Mouse (Mus musculus) MEL (cell line): Measurements from ENCODE around the gene Srsf12. TPM values are rescaled to one million over a fixed set of nuclear protein-coding genes. Genes with fewer than 3 reads are reported as not detected.

Source experiments
- DNase-seq: peaks from one replicate; pipeline ENCODE4 v3.0.0; 2011; ENCODE audit warnings: low read depth, low spot score
- H3K27ac ChIP-seq: 2 replicates; pipeline ENCODE4 v1.5.1; 2012; ENCODE audit warnings: low read depth, mild to moderate bottlenecking, control low read depth, low read length, moderate library complexity; ENCODE audit not compliant: control insufficient read depth
- H3K27me3 ChIP-seq, 2 experiments: fragments of 150-350 bp in 1 of 2; sonication (generic) in 1 of 2; 2 replicates each; pipeline ENCODE4 v1.6.1; 2012; ENCODE audit warnings: low read length in 2 of 2, mild to moderate bottlenecking in 2 of 2, improper control_type of control experiment in 1 of 2, moderate library complexity in 1 of 2; ENCODE audit not compliant: insufficient read depth in 2 of 2, control insufficient read depth in 1 of 2
- H3K36me3 ChIP-seq, 2 experiments: 2 replicates each; pipeline ENCODE4 v1.6.1; 2012 to 2014; ENCODE audit warnings: low read length in 2 of 2, improper control_type of control experiment in 1 of 2, inconsistent platforms in 1 of 2, mild to moderate bottlenecking in 1 of 2; ENCODE audit not compliant: insufficient read depth in 2 of 2, control insufficient read depth in 1 of 2
- H3K4me1 ChIP-seq, 2 experiments: fragments of 150-350 bp in 1 of 2; sonication (generic) in 1 of 2; 2 replicates each; pipeline ENCODE4 v1.6.1; 2012; ENCODE audit warnings: low read length in 2 of 2, improper control_type of control experiment in 1 of 2, mild to moderate bottlenecking in 1 of 2; ENCODE audit not compliant: insufficient read depth in 2 of 2, control insufficient read depth in 1 of 2
- H3K4me3 ChIP-seq, 2 experiments: fragments of 150-350 bp in 1 of 2; sonication (generic) in 1 of 2; 2 replicates each; pipeline ENCODE4 v1.5.1; 2012; ENCODE audit warnings: low read depth in 2 of 2, low read length in 2 of 2, mild to moderate bottlenecking in 2 of 2, moderate library complexity in 2 of 2, control low read depth in 1 of 2, improper control_type of control experiment in 1 of 2; ENCODE audit not compliant: control insufficient read depth in 1 of 2, insufficient read depth in 1 of 2
- H3K79me2 ChIP-seq: 2 replicates; pipeline ENCODE4 v1.6.1; 2012; ENCODE audit warnings: mild to moderate bottlenecking, low read length, moderate library complexity; ENCODE audit not compliant: control insufficient read depth, poor library complexity, insufficient read depth
- H3K9ac ChIP-seq: 2 replicates; pipeline ENCODE4 v1.6.1; 2012; ENCODE audit warnings: low read depth, mild to moderate bottlenecking, control low read depth, low read length, moderate library complexity; ENCODE audit not compliant: control insufficient read depth, poor library complexity, severe bottlenecking
- H3K9me3 ChIP-seq: fragments of 150-350 bp; sonication (generic); replicated peaks from 2 replicates; pipeline ENCODE4 v1.6.1; 2012; ENCODE audit warnings: mild to moderate bottlenecking, low read length, improper control_type of control experiment, moderate library complexity; ENCODE audit not compliant: insufficient read depth
- BHLHE40 ChIP-seq: IDR thresholded peaks from 2 replicates; pipeline ENCODE4 v1.6.1; 2012; ENCODE audit warnings: low read depth, mild to moderate bottlenecking, inconsistent platforms, low read length, improper control_type of control experiment, borderline replicate concordance
- CHD2 ChIP-seq: IDR thresholded peaks from 2 replicates; pipeline ENCODE4 v1.6.1; 2011; ENCODE audit warnings: low read length, improper control_type of control experiment
- CTCF ChIP-seq, 3 experiments: IDR thresholded peaks in 2 of 3; conservative IDR thresholded peaks in 1 of 3; 2 replicates each; pipeline ENCODE4 v1.5.1; 2011 to 2012; ENCODE audit warnings: low read length in 3 of 3, low read depth in 2 of 3, mild to moderate bottlenecking in 2 of 3, improper control_type of control experiment in 1 of 3, inconsistent platforms in 1 of 3, mixed read lengths in 1 of 3, moderate library complexity in 1 of 3; ENCODE audit not compliant: control insufficient read depth in 1 of 3, insufficient read depth in 1 of 3, poor library complexity in 1 of 3, severe bottlenecking in 1 of 3
- ELF1 ChIP-seq: IDR thresholded peaks from 2 replicates; pipeline ENCODE4 v1.6.1; 2014; ENCODE audit warnings: low read depth, mild to moderate bottlenecking, inconsistent platforms, low read length, improper control_type of control experiment, moderate library complexity
- EP300 ChIP-seq, 2 experiments: IDR thresholded peaks; 2 replicates each; pipeline ENCODE4 v1.6.1; 2011; ENCODE audit warnings: improper control_type of control experiment in 2 of 2, low read length in 2 of 2, low read depth in 1 of 2, mild to moderate bottlenecking in 1 of 2
- GABPA ChIP-seq: IDR thresholded peaks from 2 replicates; pipeline ENCODE4 v1.6.1; 2012; ENCODE audit warnings: low read depth, mild to moderate bottlenecking, inconsistent platforms, low read length, improper control_type of control experiment, moderate library complexity
- GATA1 ChIP-seq: IDR thresholded peaks from 2 replicates; pipeline ENCODE4 v1.6.1; 2011; ENCODE audit warnings: low read depth, low read length, improper control_type of control experiment
- HCFC1 ChIP-seq: IDR thresholded peaks from 2 replicates; pipeline ENCODE4 v1.6.1; 2012; ENCODE audit warnings: low read depth, mild to moderate bottlenecking, inconsistent platforms, low read length, improper control_type of control experiment, moderate library complexity
- JUND ChIP-seq: IDR thresholded peaks from 2 replicates; pipeline ENCODE4 v1.6.1; 2011; ENCODE audit warnings: low read depth, mild to moderate bottlenecking, improper control_type of control experiment, low read length
- KAT2A ChIP-seq: conservative IDR thresholded peaks from 2 replicates; pipeline ENCODE4 v1.6.1; 2012; ENCODE audit warnings: low read depth, low read length, improper control_type of control experiment, inconsistent platforms
- MAFK ChIP-seq: IDR thresholded peaks from 2 replicates; pipeline ENCODE4 v1.6.1; 2011; ENCODE audit warnings: low read depth, mild to moderate bottlenecking, low read length, improper control_type of control experiment, borderline replicate concordance
- MAZ ChIP-seq: IDR thresholded peaks from 2 replicates; pipeline ENCODE4 v1.6.1; 2012; ENCODE audit warnings: low read depth, mild to moderate bottlenecking, inconsistent platforms, low read length, improper control_type of control experiment
- MXI1 ChIP-seq: IDR thresholded peaks from 2 replicates; pipeline ENCODE4 v1.6.1; 2011; ENCODE audit warnings: mild to moderate bottlenecking, low read depth, low read length, improper control_type of control experiment
- MYB ChIP-seq: IDR thresholded peaks from 2 replicates; pipeline ENCODE4 v1.6.1; 2011; ENCODE audit warnings: mild to moderate bottlenecking, low read depth, low read length, improper control_type of control experiment
- MYC ChIP-seq: IDR thresholded peaks from 2 replicates; pipeline ENCODE4 v1.6.1; 2011; ENCODE audit warnings: low read depth, mild to moderate bottlenecking, low read length, improper control_type of control experiment, moderate library complexity
- RAD21 ChIP-seq: IDR thresholded peaks from 2 replicates; pipeline ENCODE4 v1.6.1; 2011; ENCODE audit warnings: mild to moderate bottlenecking, low read depth, low read length, improper control_type of control experiment
- RCOR1 ChIP-seq: IDR thresholded peaks from 2 replicates; pipeline ENCODE4 v1.6.1; 2012; ENCODE audit warnings: low read depth, mild to moderate bottlenecking, inconsistent platforms, low read length, improper control_type of control experiment
- SMC3 ChIP-seq: IDR thresholded peaks from 2 replicates; pipeline ENCODE4 v1.6.1; 2011; ENCODE audit warnings: low read depth, low read length, improper control_type of control experiment
- TAL1 ChIP-seq: IDR thresholded peaks from 2 replicates; pipeline ENCODE4 v1.6.1; 2012; ENCODE audit warnings: mild to moderate bottlenecking, inconsistent platforms, low read length, moderate library complexity, mixed read lengths
- TBP ChIP-seq: IDR thresholded peaks from 2 replicates; pipeline ENCODE4 v1.8.0; 2011; ENCODE audit warnings: low read depth, low read length, improper control_type of control experiment
- UBTF ChIP-seq: IDR thresholded peaks from 2 replicates; pipeline ENCODE4 v1.6.1; 2012; ENCODE audit warnings: low read depth, mild to moderate bottlenecking, inconsistent platforms, low read length, improper control_type of control experiment, moderate library complexity, borderline replicate concordance; ENCODE audit not compliant: insufficient read depth
- USF1 ChIP-seq: IDR thresholded peaks from 2 replicates; pipeline ENCODE4 v1.6.1; 2014; ENCODE audit warnings: low read depth, mild to moderate bottlenecking, inconsistent platforms, low read length, improper control_type of control experiment, moderate library complexity
- USF2 ChIP-seq, 2 experiments: IDR thresholded peaks; 2 replicates each; pipeline ENCODE4 v1.6.1; 2011 to 2012; ENCODE audit warnings: improper control_type of control experiment in 2 of 2, low read length in 2 of 2, borderline replicate concordance in 1 of 2, inconsistent platforms in 1 of 2, low read depth in 1 of 2, mild to moderate bottlenecking in 1 of 2; ENCODE audit not compliant: insufficient read depth in 1 of 2
- ZC3H11A ChIP-seq: IDR thresholded peaks from 2 replicates; pipeline ENCODE4 v1.6.1; 2012; ENCODE audit warnings: low read depth, mild to moderate bottlenecking, inconsistent platforms, low read length, improper control_type of control experiment
- ZMIZ1 ChIP-seq: IDR thresholded peaks from 2 replicates; pipeline ENCODE4 v1.6.1; 2012; ENCODE audit warnings: low read depth, mild to moderate bottlenecking, inconsistent platforms, low read length, improper control_type of control experiment, moderate library complexity
- ZNF384 ChIP-seq: IDR thresholded peaks from 2 replicates; pipeline ENCODE4 v1.6.1; 2012; ENCODE audit warnings: low read depth, mild to moderate bottlenecking, inconsistent platforms, low read length, improper control_type of control experiment
- polyA plus RNA-seq, 2 experiments: library from polyadenylated mRNA; stranded (reverse) in 1 of 2; unstranded in 1 of 2; fragments of >175 nt in 1 of 2; fragments of >200 nt in 1 of 2; gene quantifications; 2 replicates each; pipeline versions ENCODE4 v1.2.1 to v1.2.4; 2012; ENCODE audit warnings: low replicate concordance in 2 of 2, low read depth in 1 of 2; ENCODE audit not compliant: insufficient read length in 2 of 2, insufficient read depth in 1 of 2, missing spikeins in 1 of 2
- total RNA-seq: library from RNA; depleted of rRNA; stranded (reverse); fragments of 300-350 nt; gene quantifications from 2 replicates; pipeline ENCODE4 v1.2.3, GENCODE M21; 2012

The Srsf12 gene
- total and polyA plus RNA-seq, 3 experiments: not detected

- no peaks in the 10 kb centered on the region for H3K79me2 ChIP-seq
- no peak overlapping the region for H3K27ac ChIP-seq
- TF ChIP-seq RAD21 (no peak), UBTF (no peak), TAL1 (no peak), MAFK (no peak), ZMIZ1 (no peak), MYB (no peak), CTCF (IDR thresholded peaks at IDR 0.05 in 2 of 3, conservative IDR thresholded peaks at IDR 0.05 in 1 of 3; ENCODE audit: control insufficient read depth in 1 of 3, insufficient read depth in 1 of 3, low read depth in 2 of 3, low read length in 3 of 3, poor library complexity in 1 of 3, severe bottlenecking in 1 of 3) (no peak), HCFC1 (no peak), ELF1 (no peak), CHD2 (no peak), MYC (no peak), RCOR1 (no peak)
- TF ChIP-seq, all 39 proteins: peak for 0
- H3K27me3 ChIP-seq: peaks cover 0 to 2% of the 10 kb centered on the region in 2 experiments; a peak in 3 of 4 replicates
- H3K9ac ChIP-seq: no peak overlapping the region
- DNase-seq: no peak
- no peaks in the 10 kb centered on the region for H3K9me3 ChIP-seq
- H3K4me3 ChIP-seq: no peak overlapping the region
- H3K4me1 ChIP-seq: no peaks in the 10 kb centered on the region
- H3K36me3 ChIP-seq: no peaks in the 10 kb centered on the region
Measured at GRCm38 (mm10) chr4:33229639-33230038, 20.8 kb downstream of the Srsf12 start.

GRCm38 (mm10) chr4:33230881-33231280 is 22.1 kb downstream of the Srsf12 start:
- no peak overlapping the region for H3K4me3 ChIP-seq
- TF ChIP-seq JUND (no peak), MYB (no peak), ZC3H11A (no peak), KAT2A (no peak), ZNF384 (no peak), SMC3 (no peak), RCOR1 (no peak), GABPA (no peak), MXI1 (no peak), HCFC1 (no peak), USF2 (IDR thresholded peaks at IDR 0.05; ENCODE audit: borderline replicate concordance in 1 of 2, insufficient read depth in 1 of 2, low read depth in 1 of 2, low read length in 2 of 2) (no peak), TBP (no peak), BHLHE40 (no peak), MAZ (no peak), UBTF (no peak), GATA1 (no peak), TAL1 (no peak), MYC (no peak), USF1 (no peak), EP300 (IDR thresholded peaks at IDR 0.05; ENCODE audit: low read depth in 1 of 2, low read length in 2 of 2) (no peak)
- H3K36me3 ChIP-seq: no peaks in the 10 kb centered on the region
- H3K79me2 ChIP-seq: no peaks in the 10 kb centered on the region
- H3K27me3 ChIP-seq: peaks cover 0 to 2% of the 10 kb centered on the region in 2 experiments; a peak in 3 of 4 replicates
- H3K27ac ChIP-seq: no peak overlapping the region
- no peak overlapping the region for H3K9ac ChIP-seq
- no peak for DNase-seq
- no peaks in the 10 kb centered on the region for H3K9me3 ChIP-seq
- H3K4me1 ChIP-seq: no peaks in the 10 kb centered on the region
